Mouse (Mus musculus) midbrain, postnatal 0 days (tissue): ENCODE measurements around the gene Cdkl5. TPM values are rescaled to one million over a fixed set of nuclear protein-coding genes. Genes with fewer than 3 reads are reported as not detected.
"Not testable (repeated sequence)": the region's sequence is repeated elsewhere in the genome, so short reads cannot be mapped to it uniquely, and the experiment has no call there.

Experiments
- ATAC-seq: fragments of 200-750 bp; cut with Nextera tagmentation; 2 replicates; pipeline ENCODE4 v1.8.0; 2017; ENCODE audit warnings: moderate number of reproducible peaks, mild to moderate bottlenecking, moderate TSS enrichment, moderate library complexity; ENCODE audit not compliant: low FRiP score
- DNase-seq: peaks from one replicate; pipeline ENCODE4 v3.0.0-alpha.2; 2015; ENCODE audit warnings: low spot score
- H3K27ac ChIP-seq: fragments of 300-500 bp; sonication (generic); 2 replicates; pipeline ENCODE4 v1.5.1; 2014; ENCODE audit warnings: low read depth, mild to moderate bottlenecking, low read length, mixed read lengths
- H3K27me3 ChIP-seq: fragments of 300-500 bp; sonication (generic); 2 replicates; pipeline ENCODE4 v1.6.1; 2014; ENCODE audit warnings: low read length, control low read depth, mixed read lengths; ENCODE audit not compliant: insufficient read depth
- H3K36me3 ChIP-seq: fragments of 300-500 bp; sonication (generic); 2 replicates; pipeline ENCODE4 v1.6.1; 2014; ENCODE audit warnings: low read length, control low read depth, mixed read lengths; ENCODE audit not compliant: insufficient read depth
- H3K4me1 ChIP-seq: fragments of 300-500 bp; sonication (generic); 2 replicates; pipeline ENCODE4 v1.6.1; 2014; ENCODE audit warnings: mild to moderate bottlenecking, control low read depth, antibody characterized with exemption, low read length, mixed read lengths; ENCODE audit not compliant: insufficient read depth
- H3K4me2 ChIP-seq: fragments of 300-500 bp; sonication (generic); 2 replicates; pipeline ENCODE4 v1.6.1; 2014; ENCODE audit warnings: low read depth, mild to moderate bottlenecking, low read length, mixed read lengths; ENCODE audit not compliant: poor library complexity, severe bottlenecking
- H3K4me3 ChIP-seq: fragments of 300-500 bp; sonication (generic); 2 replicates; pipeline ENCODE4 v1.5.1; 2014; ENCODE audit warnings: low read depth, mild to moderate bottlenecking, low read length, moderate library complexity
- H3K9ac ChIP-seq: fragments of 300-500 bp; sonication (generic); replicated peaks from 2 replicates; pipeline ENCODE4 v1.6.1; 2014; ENCODE audit warnings: mild to moderate bottlenecking, low read length, moderate library complexity, mixed read lengths; ENCODE audit not compliant: poor library complexity, severe bottlenecking
- H3K9me3 ChIP-seq: fragments of 300-500 bp; sonication (generic); 2 replicates; pipeline ENCODE4 v1.6.1; 2016; ENCODE audit warnings: low read length, control low read depth
- CTCF ChIP-seq: IDR thresholded peaks from 2 replicates; pipeline ENCODE4 v1.5.1; 2016; ENCODE audit warnings: antibody characterized with exemption, mild to moderate bottlenecking
- WGBS: fragments of 180-500 bp; shearing (Covaris S2); extraction: QIAGEN DNeasy Blood & Tissue Kit; methylation state at CpG from one replicate; pipeline ENCODE4 v1.1.7; 2014; 5-methylcytosine and 5-hydroxymethylcytosine counted together
- polyA plus RNA-seq: library from polyadenylated mRNA; unstranded; fragments of >200 nt; fragmentation: Nextera tagmentation; extraction: Ambion mirVana; gene quantifications from 2 replicates; pipeline ENCODE4 v1.2.1, GENCODE M21; 2015
- total RNA-seq: library from RNA; depleted of rRNA; stranded (reverse); fragments of >200 nt; gene quantifications from 2 replicates; pipeline ENCODE4 v1.2.3, GENCODE M21; 2014

Gene Cdkl5
- total and polyA plus RNA-seq, 2 experiments from 2014 or later, result 3.7 to 15.4 TPM

- DNase-seq (no peak), ATAC-seq (no peak)
- Histone ChIP-seq H3K27ac (no peak overlapping the region), H3K36me3 (no peaks in the 10 kb centered on the region), H3K4me3 (no peak overlapping the region), H3K9ac (no peak overlapping the region), H3K9me3 (no peaks in the 10 kb centered on the region), H3K4me2 (no peak overlapping the region), H3K4me1 (no peaks in the 10 kb centered on the region), H3K27me3 (no peaks in the 10 kb centered on the region; the same call in 1 of the 2 replicates)
- 15% methylated on average over 1 of the region's 1 CpGs for WGBS
- no peak for TF ChIP-seq CTCF
Measured at GRCm38 (mm10) chrX:160773033-160773432, 221.5 kb downstream of the Cdkl5 start.

- H3K4me2 ChIP-seq, H3K36me3 ChIP-seq, H3K27me3 ChIP-seq, H3K9ac ChIP-seq, H3K27ac ChIP-seq, H3K4me1 ChIP-seq, H3K9me3 ChIP-seq, H3K4me3 ChIP-seq, DNase-seq, ATAC-seq: not testable (repeated sequence)
- WGBS, result 83% methylated on average over 5 of the region's 5 CpGs
Measured at GRCm38 (mm10) chrX:160769622-160770021, 224.9 kb downstream of the Cdkl5 start.

GRCm38 (mm10) chrX:160767713-160768112, 226.8 kb downstream of the Cdkl5 start, which contains the start of gene Rs1:
TSS of gene Rs1 (plus strand) at chrX:160768013.
- H3K9ac ChIP-seq, result no peak within 1 kb of the TSS
- no peaks in the 10 kb centered on the region for H3K36me3 ChIP-seq
- no peaks in the 10 kb centered on the region for H3K4me1 ChIP-seq
- no peak for TF ChIP-seq CTCF
- no peak within 1 kb of the TSS for H3K27ac ChIP-seq
- ATAC-seq (no peak), DNase-seq (no peak)
- WGBS, result 83% methylated on average over 2 of the region's 2 CpGs
- no peaks in the 10 kb centered on the region; the same call in 1 of the 2 replicates for H3K27me3 ChIP-seq
- peak within 1 kb of the TSS; percentile 40; the same call in 1 of the 2 replicates for H3K4me3 ChIP-seq
- H3K9me3 ChIP-seq, result no peaks in the 10 kb centered on the region
- H3K4me2 ChIP-seq, result peak within 1 kb of the TSS; percentile 39

- Histone ChIP-seq H3K4me2 (peak overlapping the region; percentile 39), H3K9me3 (no peaks in the 10 kb centered on the region), H3K27ac (no peak overlapping the region), H3K27me3 (no peaks in the 10 kb centered on the region; the same call in 1 of the 2 replicates), H3K4me1 (no peaks in the 10 kb centered on the region), H3K4me3 (peak overlapping the region; percentile 40), H3K9ac (no peak overlapping the region), H3K36me3 (no peaks in the 10 kb centered on the region)
- no peak for TF ChIP-seq CTCF
- DNase-seq, result no peak
- WGBS, result 27% methylated on average over 15 of the region's 15 CpGs
- peak; percentile 83 for ATAC-seq
Measured at GRCm38 (mm10) chrX:160766233-160766616, 228.3 kb downstream of the Cdkl5 start.

GRCm38 (mm10) chrX:160765389-160766232, 228.9 kb downstream of the Cdkl5 start:
- 36% methylated on average over 30 of the region's 30 CpGs for WGBS
- no peaks in the 10 kb centered on the region for H3K27me3 ChIP-seq
- H3K9me3 ChIP-seq, result no peaks in the 10 kb centered on the region
- H3K4me1 ChIP-seq, result no peaks in the 10 kb centered on the region
- peak; percentile 96 for ATAC-seq
- no peak overlapping the region for H3K9ac ChIP-seq
- H3K27ac ChIP-seq, result no peak overlapping the region
- no peaks in the 10 kb centered on the region for H3K36me3 ChIP-seq
- DNase-seq, result peak; percentile 83
- H3K4me2 ChIP-seq, result peak overlapping the region; percentile 39
- H3K4me3 ChIP-seq, result peak overlapping the region; percentile 40
- no peak for TF ChIP-seq CTCF

GRCm38 (mm10) chrX:160750808-160751207, 243.7 kb downstream of the Cdkl5 start:
- H3K9ac ChIP-seq, result no peak overlapping the region
- ATAC-seq, result no peak
- 94% methylated on average over 8 of the region's 8 CpGs for WGBS
- no peak for TF ChIP-seq CTCF
- no peaks in the 10 kb centered on the region for H3K27me3 ChIP-seq
- H3K9me3 ChIP-seq, result no peaks in the 10 kb centered on the region
- H3K4me2 ChIP-seq, result no peak overlapping the region
- DNase-seq, result no peak
- no peaks in the 10 kb centered on the region for H3K36me3 ChIP-seq
- no peak overlapping the region for H3K27ac ChIP-seq
- no peaks in the 10 kb centered on the region for H3K4me1 ChIP-seq
- H3K4me3 ChIP-seq, result no peak overlapping the region
